Mouse (Mus musculus): ENCODE results near the gene Nav1. TPM values are rescaled to one million over a fixed set of nuclear protein-coding genes. Genes with fewer than 3 reads are reported as not detected.

Nav1 gene
- polyA plus RNA-seq, 1 experiment from 2014 or later = 30.6 TPM

- H3K4me2 ChIP-seq = no peak overlapping the region
- H3K36me3 ChIP-seq (ENCODE audit: poor library complexity, severe bottlenecking) = no peaks in the 10 kb centered on the region
- 39% methylated on average over 6 of the region's 6 CpGs for WGBS
- peaks cover 86% of the 10 kb centered on the region for H3K4me1 ChIP-seq
- no peak overlapping the region for H3K4me3 ChIP-seq
- H3K27me3 ChIP-seq = no peaks in the 10 kb centered on the region
- peak overlapping the region; percentile 12; the same call in 1 of the 2 replicates for H3K27ac ChIP-seq
- ATAC-seq = no peak
- no peaks in the 10 kb centered on the region for H3K9me3 ChIP-seq (replicated peaks)
- H3K9ac ChIP-seq = no peak overlapping the region
These were observed 49.1 kb downstream of the Nav1 start for GRCm38 (mm10) chr1:135557976-135558375.

GRCm38 (mm10) chr1:135555885-135556284, 51.2 kb downstream of the Nav1 start:
- Histone ChIP-seq H3K4me2 (no peak overlapping the region), H3K9ac (no peak overlapping the region), H3K4me3 (no peak overlapping the region), H3K4me1 (peaks cover 83% of the 10 kb centered on the region), H3K27ac (peak overlapping the region; percentile 57; the same call in 1 of the 2 replicates), H3K9me3 (replicated peaks) (no peaks in the 10 kb centered on the region), H3K36me3 (ENCODE audit: poor library complexity, severe bottlenecking) (no peaks in the 10 kb centered on the region), H3K27me3 (no peaks in the 10 kb centered on the region)
- no peak for ATAC-seq
- 74% methylated on average over 8 of the region's 8 CpGs for WGBS

- 9% methylated on average over 17 of the region's 17 CpGs for WGBS
- Histone ChIP-seq H3K36me3 (ENCODE audit: poor library complexity, severe bottlenecking) (no peaks in the 10 kb centered on the region), H3K4me1 (peaks cover 80% of the 10 kb centered on the region), H3K27ac (peak overlapping the region; percentile 65), H3K9me3 (replicated peaks) (no peaks in the 10 kb centered on the region), H3K4me3 (no peak overlapping the region), H3K9ac (peak overlapping the region; percentile 17; the same call in 1 of the 2 replicates), H3K27me3 (no peaks in the 10 kb centered on the region), H3K4me2 (peak overlapping the region; percentile 38)
- ATAC-seq = peak; percentile 57; the same call in 1 of the 2 replicates
These were observed 52.3 kb downstream of the Nav1 start for GRCm38 (mm10) chr1:135554632-135555260.

DNA sequence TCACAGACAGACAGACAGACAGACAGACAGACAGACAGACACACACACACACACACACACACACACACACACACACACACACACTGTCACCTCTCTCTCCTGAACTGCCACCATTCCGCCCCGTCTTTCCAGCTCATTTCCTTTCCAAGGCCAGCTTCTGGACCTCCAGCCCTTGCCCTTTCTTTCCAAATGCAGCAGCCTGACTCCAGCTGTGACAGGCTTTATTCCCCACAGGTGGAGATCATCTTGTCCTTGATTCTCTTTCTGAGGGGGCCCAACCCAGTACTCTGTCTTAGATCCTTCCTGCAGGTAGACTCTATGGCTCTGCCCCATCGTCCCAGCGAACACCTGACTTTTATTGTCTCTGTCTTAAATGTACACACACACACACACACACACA, 53.5 kb downstream of the Nav1 start:
- 0 out of 2 replicates have a peak overlapping the region, but pooled peaks have one; percentile 65 for H3K27ac ChIP-seq
- no peak overlapping the region for H3K4me2 ChIP-seq
- peaks cover 84% of the 10 kb centered on the region for H3K4me1 ChIP-seq
- H3K9ac ChIP-seq = no peak overlapping the region
- H3K27me3 ChIP-seq = no peaks in the 10 kb centered on the region
- H3K9me3 ChIP-seq (replicated peaks) = no peaks in the 10 kb centered on the region
- no peak for ATAC-seq
- no peak overlapping the region for H3K4me3 ChIP-seq
- 19% methylated on average over 4 of the region's 4 CpGs for WGBS
- H3K36me3 ChIP-seq (ENCODE audit: poor library complexity, severe bottlenecking) = no peaks in the 10 kb centered on the region

- WGBS = 42% methylated on average over 4 of the region's 4 CpGs
- Histone ChIP-seq H3K27ac (no peak overlapping the region), H3K36me3 (ENCODE audit: poor library complexity, severe bottlenecking) (no peaks in the 10 kb centered on the region), H3K9ac (no peak overlapping the region), H3K4me3 (no peak overlapping the region), H3K4me1 (peaks cover 87% of the 10 kb centered on the region), H3K27me3 (no peaks in the 10 kb centered on the region), H3K9me3 (replicated peaks) (no peaks in the 10 kb centered on the region), H3K4me2 (no peak overlapping the region)
- no peak for ATAC-seq
These were observed 53.9 kb downstream of the Nav1 start for GRCm38 (mm10) chr1:135553154-135553553.

GRCm38 (mm10) chr1:135550886-135551285, 56.2 kb downstream of the Nav1 start:
- H3K36me3 ChIP-seq (ENCODE audit: poor library complexity, severe bottlenecking) = no peaks in the 10 kb centered on the region
- no peak overlapping the region for H3K4me3 ChIP-seq
- no peak for ATAC-seq
- H3K9me3 ChIP-seq (replicated peaks) = no peaks in the 10 kb centered on the region
- WGBS = 39% methylated on average over 3 of the region's 3 CpGs
- no peak overlapping the region for H3K27ac ChIP-seq
- no peaks in the 10 kb centered on the region for H3K27me3 ChIP-seq
- no peak overlapping the region for H3K4me2 ChIP-seq
- H3K9ac ChIP-seq = no peak overlapping the region
- H3K4me1 ChIP-seq = peaks cover 74% of the 10 kb centered on the region

- no peaks in the 10 kb centered on the region for H3K9me3 ChIP-seq (replicated peaks)
- H3K27ac ChIP-seq = peak overlapping the region; percentile 49; the same call in 1 of the 2 replicates
- no peak overlapping the region for H3K4me3 ChIP-seq
- H3K27me3 ChIP-seq = no peaks in the 10 kb centered on the region
- peak overlapping the region; percentile 14; the same call in 1 of the 2 replicates for H3K9ac ChIP-seq
- 71% methylated on average over 9 of the region's 9 CpGs for WGBS
- no peak for ATAC-seq
- no peaks in the 10 kb centered on the region for H3K36me3 ChIP-seq (ENCODE audit: poor library complexity, severe bottlenecking)
- H3K4me2 ChIP-seq = no peak overlapping the region
- H3K4me1 ChIP-seq = peaks cover 66% of the 10 kb centered on the region
These were observed 58.3 kb downstream of the Nav1 start for GRCm38 (mm10) chr1:135548750-135549149.

DNA sequence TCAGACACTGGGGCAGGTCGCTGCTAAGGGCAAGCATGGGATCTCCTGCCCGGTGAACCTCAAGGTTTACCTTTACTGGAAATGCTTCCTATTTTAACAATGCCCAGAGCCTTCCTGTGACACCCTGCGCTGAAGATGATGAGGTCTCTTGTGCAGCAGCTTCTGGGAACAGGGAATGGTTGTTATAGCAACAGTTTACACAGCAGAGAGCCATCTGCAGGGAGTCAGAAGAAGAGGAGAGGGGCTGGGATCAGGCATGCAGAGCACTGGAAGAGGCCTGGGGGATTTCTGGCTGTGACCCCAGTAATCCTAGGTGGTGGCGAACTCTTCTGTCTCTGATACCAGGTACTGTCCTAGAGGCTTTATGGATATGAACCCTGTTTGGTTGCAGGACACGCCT, 61.0 kb downstream of the Nav1 start:
- Histone ChIP-seq H3K4me3 (no peak overlapping the region), H3K9ac (0 out of 2 replicates have a peak overlapping the region, but pooled peaks have one; percentile 31), H3K27me3 (no peaks in the 10 kb centered on the region), H3K36me3 (ENCODE audit: poor library complexity, severe bottlenecking) (no peaks in the 10 kb centered on the region), H3K27ac (peak overlapping the region; percentile 70; the same call in 1 of the 2 replicates), H3K4me2 (no peak overlapping the region), H3K4me1 (peaks cover 44% of the 10 kb centered on the region), H3K9me3 (replicated peaks) (no peaks in the 10 kb centered on the region)
- ATAC-seq = peak; percentile 36; the same call in 1 of the 2 replicates
- WGBS = 63% methylated on average over 5 of the region's 5 CpGs

DNA sequence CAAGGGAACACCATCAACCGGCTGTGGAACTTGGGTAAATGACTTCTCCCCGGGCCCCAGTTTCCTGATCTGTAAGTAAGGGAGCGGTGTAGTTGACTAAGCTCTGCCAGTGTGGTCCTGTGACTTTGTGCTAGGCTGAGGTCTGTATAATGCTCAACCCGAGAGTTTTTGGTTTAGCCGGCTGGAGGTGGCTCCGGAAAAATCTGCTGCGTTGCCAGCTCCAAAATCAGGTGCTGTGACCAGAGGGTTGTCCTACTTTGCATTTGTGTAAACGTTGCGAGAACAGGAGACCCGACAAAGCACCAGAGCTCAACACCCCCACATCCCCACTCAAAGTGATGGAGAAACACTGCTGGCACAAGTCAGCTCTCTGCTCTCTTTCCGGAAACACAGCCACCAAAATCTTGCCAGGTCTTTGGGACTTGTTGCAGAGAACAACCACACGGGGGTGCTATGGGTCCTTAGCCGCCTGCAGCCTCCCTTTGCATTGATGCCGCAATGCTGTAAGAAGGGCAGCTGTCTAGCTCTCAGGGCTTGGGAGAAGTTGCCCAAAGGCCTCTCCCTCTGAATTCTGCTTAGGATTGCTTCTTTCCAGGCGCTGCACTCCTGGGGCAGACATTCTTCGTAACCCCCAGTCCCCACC, 62.5 kb downstream of the Nav1 start:
- Histone ChIP-seq H3K27me3 (no peaks in the 10 kb centered on the region), H3K9me3 (replicated peaks) (no peaks in the 10 kb centered on the region), H3K4me1 (peaks cover 34% of the 10 kb centered on the region), H3K27ac (peak overlapping the region; percentile 70), H3K4me3 (no peak overlapping the region), H3K36me3 (ENCODE audit: poor library complexity, severe bottlenecking) (no peaks in the 10 kb centered on the region), H3K4me2 (no peak overlapping the region), H3K9ac (no peak overlapping the region; the same call in 1 of the 2 replicates)
- 37% methylated on average over 16 of the region's 16 CpGs for WGBS
- ATAC-seq = peak; percentile 54

- 45% methylated on average over 12 of the region's 12 CpGs for WGBS
- Histone ChIP-seq H3K27me3 (no peaks in the 10 kb centered on the region), H3K4me3 (no peak overlapping the region), H3K27ac (no peak overlapping the region), H3K9ac (no peak overlapping the region), H3K9me3 (replicated peaks) (no peaks in the 10 kb centered on the region), H3K4me1 (peaks cover 28% of the 10 kb centered on the region), H3K4me2 (no peak overlapping the region), H3K36me3 (ENCODE audit: poor library complexity, severe bottlenecking) (no peaks in the 10 kb centered on the region)
- ATAC-seq = no peak
These were observed 64.0 kb downstream of the Nav1 start for GRCm38 (mm10) chr1:135542841-135543810.

DNA sequence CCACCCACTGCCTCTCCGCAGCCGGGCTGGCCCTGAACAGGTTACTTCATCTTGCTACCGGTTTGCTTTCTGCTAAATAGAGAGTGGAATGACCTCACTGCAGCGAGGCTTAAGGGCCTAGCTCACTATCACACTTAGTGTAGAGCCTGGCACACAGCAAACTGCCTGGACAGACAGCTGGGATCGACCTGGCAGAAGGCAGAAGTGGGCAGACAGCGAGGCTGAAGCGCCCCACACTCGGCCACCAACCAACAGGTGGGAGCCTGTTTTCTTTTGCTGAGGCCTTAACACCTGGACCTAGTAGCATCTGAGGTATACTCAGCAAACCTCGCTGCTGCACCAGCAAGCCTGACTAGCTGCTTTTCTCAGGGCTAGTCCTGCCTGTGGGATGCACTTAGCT, 65.0 kb downstream of the Nav1 start:
- 85% methylated on average over 9 of the region's 9 CpGs for WGBS
- H3K9me3 ChIP-seq (replicated peaks) = no peaks in the 10 kb centered on the region
- no peak overlapping the region for H3K27ac ChIP-seq
- H3K27me3 ChIP-seq = no peaks in the 10 kb centered on the region
- H3K9ac ChIP-seq = no peak overlapping the region
- peaks cover 24% of the 10 kb centered on the region for H3K4me1 ChIP-seq
- no peak overlapping the region for H3K4me2 ChIP-seq
- no peak for ATAC-seq
- 0 out of 2 replicates have a peak, but pooled peaks cover under 1% of the 10 kb centered on the region for H3K36me3 ChIP-seq (ENCODE audit: poor library complexity, severe bottlenecking)
- no peak overlapping the region for H3K4me3 ChIP-seq
